Mouse (Mus musculus) neural tube, embryonic 13.5 days (tissue): ENCODE results near the gene Pdcd10. TPM values are rescaled to one million over a fixed set of nuclear protein-coding genes. Genes with fewer than 3 reads are reported as not detected.

Source experiments
- polyA plus RNA-seq: library from polyadenylated mRNA; unstranded; fragments of >200 nt; fragmentation: Nextera tagmentation; extraction: Ambion mirVana; gene quantifications from 2 replicates; pipeline ENCODE4 v1.2.1, GENCODE M21; 2015

Gene Pdcd10
- polyA plus RNA-seq, 1 experiment from 2014 or later = 85.9 TPM

Other genes with a start within 250 kb of the Pdcd10 start
- gene Wdr49, start 74.7 kb downstream of the Pdcd10 start, polyA plus RNA-seq = not detected in 2 replicates
- gene Serpini1, start 691 bp upstream of the Pdcd10 start, polyA plus RNA-seq = 133 and 145 TPM in 2 replicates
- not detected in 2 replicates for gene Gm29133, start 191.3 kb upstream of the Pdcd10 start, polyA plus RNA-seq